ENCODE assay signal across 31 mouse cellular contexts in genomic region chr9:113499246-113499645, GRCm38 (mm10).
"Had no signal": no experiment of that assay in that cellular context is flagged by ENCODE, and none has a peak within 500 bp of the region (broad histone marks: within the 10 kb centered on the region; RNA-seq: fewer than 3 reads in every experiment).

No protein-coding gene starts in this region.

- H3K9me3 ChIP-seq: limb, embryonic 10.5 days; limb, embryonic 12.5 days; limb, embryonic 13.5 days; limb, embryonic 15.5 days; liver, embryonic 15.5 days; lung, embryonic 15.5 days; midbrain, embryonic 12.5 days; midbrain, embryonic 15.5 days; neural tube, embryonic 12.5 days; neural tube, embryonic 13.5 days had no signal

- H3K4me3 ChIP-seq: limb, embryonic 10.5 days; limb, embryonic 12.5 days; limb, embryonic 13.5 days; limb, embryonic 15.5 days; liver, embryonic 12.5 days; liver, embryonic 13.5 days; liver, embryonic 15.5 days; lung, embryonic 15.5 days; megakaryocyte, embryonic 14.5 days; midbrain, embryonic 10.5 days; midbrain, embryonic 12.5 days; midbrain, embryonic 13.5 days; midbrain, embryonic 15.5 days; myocyte; neural tube, embryonic 12.5 days; neural tube, embryonic 13.5 days had no signal

- H3K27ac ChIP-seq: limb, embryonic 10.5 days; limb, embryonic 12.5 days; limb, embryonic 13.5 days; limb, embryonic 15.5 days; liver, embryonic 12.5 days; liver, embryonic 13.5 days; liver, embryonic 14.5 days; liver, embryonic 15.5 days; lung, embryonic 15.5 days; macrophage; midbrain, embryonic 10.5 days; midbrain, embryonic 12.5 days; midbrain, embryonic 13.5 days; midbrain, embryonic 15.5 days; neural tube, embryonic 12.5 days; neural tube, embryonic 13.5 days had no signal

- H3K4me1 ChIP-seq: limb, embryonic 10.5 days; limb, embryonic 12.5 days; limb, embryonic 13.5 days; limb, embryonic 15.5 days; liver, embryonic 12.5 days; liver, embryonic 13.5 days; liver, embryonic 15.5 days; lung, embryonic 15.5 days; megakaryocyte, embryonic 14.5 days; midbrain, embryonic 12.5 days; midbrain, embryonic 13.5 days; midbrain, embryonic 15.5 days; neural tube, embryonic 12.5 days; neural tube, embryonic 13.5 days had no signal

- H3K9ac ChIP-seq: limb, embryonic 12.5 days; limb, embryonic 13.5 days; limb, embryonic 15.5 days; liver, embryonic 12.5 days; liver, embryonic 13.5 days; liver, embryonic 14.5 days; liver, embryonic 15.5 days; liver, postnatal 0 days; lung, embryonic 14.5 days; lung, embryonic 15.5 days; midbrain, embryonic 12.5 days; midbrain, embryonic 13.5 days; midbrain, embryonic 15.5 days; neural tube, embryonic 12.5 days; neural tube, embryonic 13.5 days had no signal

- H3K36me3 ChIP-seq: limb, embryonic 10.5 days; limb, embryonic 12.5 days; limb, embryonic 13.5 days; limb, embryonic 15.5 days; liver, embryonic 12.5 days; liver, embryonic 13.5 days; liver, embryonic 15.5 days; lung, embryonic 15.5 days; midbrain, embryonic 10.5 days; midbrain, embryonic 12.5 days; midbrain, embryonic 13.5 days; midbrain, embryonic 15.5 days; neural tube, embryonic 12.5 days; neural tube, embryonic 13.5 days had no signal

- ATAC-seq: liver, embryonic 12.5 days; liver, postnatal 0 days; lung, postnatal 0 days; midbrain, embryonic 13.5 days; midbrain, embryonic 15.5 days; midbrain, embryonic 16.5 days had no signal

- DNase-seq: left cerebral cortex, postnatal 4 days; liver; liver, embryonic 13.5 days; liver, postnatal 0 days; lung, adult 18-20 months; lung, adult 2 months; lung, embryonic 14.5 days; lung, postnatal 10 days; lung, postnatal 14 days; lung, postnatal 36 days; lung, postnatal 4 days; midbrain, embryonic 14.5 days had no signal
